Mouse (Mus musculus): Measurements from ENCODE around the gene Mprip.

- TF ChIP-seq POLR2A (IDR thresholded peaks at IDR 0.05; ENCODE audit: control insufficient read depth, extremely low read depth, insufficient read depth, low read length, poor library complexity) = no peak
- no peak for TF ChIP-seq CTCF (IDR thresholded peaks at IDR 0.05; ENCODE audit: borderline replicate concordance, control insufficient read depth, extremely low read depth, insufficient read depth, low read length, poor library complexity)
Measured at GRCm38 (mm10) chr11:59777259-59777658, 116.2 kb downstream of the Mprip start.

All from thymus, adult 2 months (tissue).